Mouse (Mus musculus) CD4-positive, CD25-positive, alpha-beta regulatory T cell, adult 9 weeks (primary cell): ENCODE results near the gene Lin7a. TPM values are rescaled to one million over a fixed set of nuclear protein-coding genes. Genes with fewer than 3 reads are reported as not detected.

Experiments
- polyA plus RNA-seq: library from polyadenylated mRNA; unstranded; fragments of 100-300 nt; shearing (Covaris generic); gene quantifications from one replicate; pipeline ENCODE4 v1.2.1, GENCODE M21; 2017

Gene Lin7a
- not detected for polyA plus RNA-seq

GRCm38 (mm10) chr10:107271321-107272130, at the start of gene Lin7a:
Gene Lin7a, plus strand, starts transcription at chr10:107271686.

Other genes with a start within 250 kb of the Lin7a start
- not detected for gene Acss3, start 148.0 kb upstream of the Lin7a start, polyA plus RNA-seq
- not detected for gene Myf5, start 214.4 kb downstream of the Lin7a start, polyA plus RNA-seq
- not detected for gene Myf6, start 223.1 kb downstream of the Lin7a start, polyA plus RNA-seq